Mouse (Mus musculus) cortical plate, adult 2 months (tissue): Measurements from ENCODE around the gene Tsc2.

ENCODE experiments used
- CTCF ChIP-seq: fragments of 200-500 bp; IDR thresholded peaks from 2 replicates; pipeline ENCODE4 v1.5.1; 2011; ENCODE audit warnings: mild to moderate bottlenecking, control low read depth, low read length; ENCODE audit not compliant: insufficient read depth; ENCODE audit errors: extremely low read depth
- POLR2A ChIP-seq: fragments of 200-500 bp; IDR thresholded peaks from 2 replicates; pipeline ENCODE4 v1.6.1; 2011; ENCODE audit warnings: mild to moderate bottlenecking, low read length, control low read depth; ENCODE audit not compliant: insufficient read depth; ENCODE audit errors: extremely low read depth

- TF ChIP-seq POLR2A (no peak), CTCF (no peak)
These were observed 81.4 kb downstream of the Tsc2 start for GRCm38 (mm10) chr17:24551050-24551444.
